Mouse (Mus musculus): Measurements from ENCODE around the gene Rnf34.

Gene Rnf34

GRCm38 (mm10) chr5:122872626-122873025 is 22.8 kb downstream of the Rnf34 start:
- DNase-seq (ENCODE audit: low read depth in 2 of 2, low spot score in 2 of 2): no peak

GRCm38 (mm10) chr5:122873573-122873972 is 23.7 kb downstream of the Rnf34 start:
- no peak for DNase-seq (ENCODE audit: low read depth in 2 of 2, low spot score in 2 of 2)

GRCm38 (mm10) chr5:122874359-122874758 is 24.5 kb downstream of the Rnf34 start:
- no peak for DNase-seq (ENCODE audit: low read depth in 2 of 2, low spot score in 2 of 2)

- no peak for DNase-seq (ENCODE audit: low read depth in 2 of 2, low spot score in 2 of 2)
Observed at GRCm38 (mm10) chr5:122876671-122877070, 26.8 kb downstream of the Rnf34 start.

GRCm38 (mm10) chr5:122880241-122880980 is 30.6 kb downstream of the Rnf34 start:
- no peak for DNase-seq (ENCODE audit: low read depth in 2 of 2, low spot score in 2 of 2)

GRCm38 (mm10) chr5:122881313-122881712 is 31.5 kb downstream of the Rnf34 start:
- peak; percentile 37 to 53 for DNase-seq (ENCODE audit: low read depth in 2 of 2, low spot score in 2 of 2)

- no peak for DNase-seq (ENCODE audit: low read depth in 2 of 2, low spot score in 2 of 2)
Observed at GRCm38 (mm10) chr5:122882256-122883050, 32.6 kb downstream of the Rnf34 start.

GRCm38 (mm10) chr5:122883237-122883636 is 33.4 kb downstream of the Rnf34 start:
- no peak for DNase-seq (ENCODE audit: low read depth in 2 of 2, low spot score in 2 of 2)

- DNase-seq (ENCODE audit: low read depth in 2 of 2, low spot score in 2 of 2): no peak
Observed at GRCm38 (mm10) chr5:122883652-122884235, 33.9 kb downstream of the Rnf34 start.

- no peak for DNase-seq (ENCODE audit: low read depth in 2 of 2, low spot score in 2 of 2)
Observed at GRCm38 (mm10) chr5:122884594-122885348, 34.9 kb downstream of the Rnf34 start.

GRCm38 (mm10) chr5:122887033-122887432 is 37.2 kb downstream of the Rnf34 start:
- no peak for DNase-seq (ENCODE audit: low read depth in 2 of 2, low spot score in 2 of 2)

- DNase-seq (ENCODE audit: low read depth in 2 of 2, low spot score in 2 of 2): no peak
Observed at GRCm38 (mm10) chr5:122887926-122888611, 38.2 kb downstream of the Rnf34 start.

GRCm38 (mm10) chr5:122888612-122889214 is 38.9 kb downstream of the Rnf34 start:
- no peak for DNase-seq (ENCODE audit: low read depth in 2 of 2, low spot score in 2 of 2)

- no peak for DNase-seq (ENCODE audit: low read depth in 2 of 2, low spot score in 2 of 2)
Observed at GRCm38 (mm10) chr5:122890396-122890795, 40.5 kb downstream of the Rnf34 start.

- no peak for DNase-seq (ENCODE audit: low read depth in 2 of 2, low spot score in 2 of 2)
Observed at GRCm38 (mm10) chr5:122893270-122893669, 43.4 kb downstream of the Rnf34 start.

- peak; percentile 65 to 82 for DNase-seq (ENCODE audit: low read depth in 2 of 2, low spot score in 2 of 2)
Observed at GRCm38 (mm10) chr5:122894007-122894637, 44.3 kb downstream of the Rnf34 start.

- no peak for DNase-seq (ENCODE audit: low read depth in 2 of 2, low spot score in 2 of 2)
Observed at GRCm38 (mm10) chr5:122894821-122895220, 45.0 kb downstream of the Rnf34 start.

- no peak for DNase-seq (ENCODE audit: low read depth in 2 of 2, low spot score in 2 of 2)
Observed at GRCm38 (mm10) chr5:122898153-122898552, 48.3 kb downstream of the Rnf34 start.

GRCm38 (mm10) chr5:122898963-122899776 is 49.3 kb downstream of the Rnf34 start:
- peak in 1 of 2 experiments; percentile 13 for DNase-seq (ENCODE audit: low read depth in 2 of 2, low spot score in 2 of 2)

Data from CD8-positive naive resting alpha-beta T cell, adult 2 months (primary cell).